ENCODE assay signal across 7 mouse cellular contexts in the genomic region with DNA sequence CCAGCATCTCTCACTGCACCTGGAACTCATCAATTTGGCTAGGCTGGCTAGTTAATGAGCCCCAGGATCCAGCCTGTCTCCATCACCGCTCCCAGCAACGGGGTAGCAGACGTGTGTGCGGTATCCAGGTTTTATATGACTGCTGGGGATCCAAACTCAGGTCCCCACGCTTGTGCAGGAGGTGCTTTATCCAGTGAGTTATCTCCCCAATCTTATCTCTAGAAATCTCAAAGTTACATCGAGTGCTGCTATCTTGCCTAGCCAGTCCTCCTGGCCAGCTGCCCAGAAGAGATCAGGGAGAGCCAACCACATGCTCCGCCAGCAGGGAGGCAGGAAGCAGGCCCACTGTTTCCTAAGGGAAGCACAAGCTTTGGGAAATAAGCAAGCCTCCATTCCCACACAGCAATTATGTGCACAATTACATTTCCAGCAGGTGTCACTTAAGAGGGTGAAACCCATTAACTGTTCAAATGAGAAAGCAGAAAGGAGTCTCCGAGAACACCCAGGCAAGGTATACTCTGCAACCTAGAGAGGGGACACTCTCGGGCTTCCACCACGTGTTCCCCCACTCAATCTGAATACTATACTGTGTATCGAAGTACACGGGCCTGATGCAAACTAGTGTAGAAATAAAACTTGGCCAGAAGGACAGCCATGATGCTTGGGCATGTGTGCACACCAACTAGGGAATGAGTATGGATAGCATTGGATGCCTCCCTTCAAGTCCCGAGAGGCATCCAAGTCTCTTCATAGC.
DNase-seq lines count a peak whose midpoint lies in the region; ATAC-seq and TF ChIP-seq lines count a peak whose summit lies in the region.

No protein-coding gene starts in this region.

- WGBS in forebrain, postnatal 0 days: 56% methylated on average over 13 of the region's 13 CpGs
- WGBS in intestine, embryonic 15.5 days: 63% methylated on average over 13 of the region's 13 CpGs
- WGBS in neural tube, embryonic 13.5 days: 67% methylated on average over 13 of the region's 13 CpGs

- H3K4me1 ChIP-seq in forebrain, postnatal 0 days (ENCODE audit: insufficient read depth): 0 out of 2 replicates have a peak, but pooled peaks cover 15% of the 10 kb centered on the region
- 0 out of 2 replicates have a peak, but pooled peaks cover 11% of the 10 kb centered on the region for H3K4me1 ChIP-seq in intestine, embryonic 15.5 days (replicated peaks)
- H3K4me1 ChIP-seq in neural tube, embryonic 13.5 days (replicated peaks): peaks cover 50% of the 10 kb centered on the region

- no peak overlapping the region for H3K9ac ChIP-seq in forebrain, postnatal 0 days
- no peak overlapping the region for H3K9ac ChIP-seq in intestine, embryonic 15.5 days
- H3K9ac ChIP-seq in neural tube, embryonic 13.5 days: no peak overlapping the region

- H3K27me3 ChIP-seq in forebrain, postnatal 0 days (ENCODE audit: insufficient read depth, low read length): no peaks in the 10 kb centered on the region
- no peaks in the 10 kb centered on the region for H3K27me3 ChIP-seq in intestine, embryonic 15.5 days (replicated peaks)
- H3K27me3 ChIP-seq in neural tube, embryonic 13.5 days: no peaks in the 10 kb centered on the region

- peak; percentile 82 for ATAC-seq in forebrain, postnatal 0 days
- ATAC-seq in intestine, embryonic 15.5 days: peak; percentile 58; the same call in 1 of the 2 replicates
- peak; percentile 33 for ATAC-seq in neural tube, embryonic 13.5 days (ENCODE audit: low read depth)
- ATAC-seq in monocyte, adult 5-6 weeks (replicated peaks; ENCODE audit: insufficient number of reproducible peaks, low FRiP score, low TSS enrichment, poor library complexity, severe bottlenecking): no peak

- H3K4me2 ChIP-seq in forebrain, postnatal 0 days (ENCODE audit: low read depth): no peak overlapping the region
- no peak overlapping the region for H3K4me2 ChIP-seq in intestine, embryonic 15.5 days (replicated peaks)
- H3K4me2 ChIP-seq in neural tube, embryonic 13.5 days: no peak overlapping the region

- H3K4me3 ChIP-seq in forebrain, postnatal 0 days (ENCODE audit: low read depth, low read length): no peak overlapping the region
- H3K4me3 ChIP-seq in intestine, embryonic 15.5 days (replicated peaks): no peak overlapping the region
- H3K4me3 ChIP-seq in neural tube, embryonic 13.5 days: no peak overlapping the region

- no peak for TF ChIP-seq CTCF in forebrain, postnatal 0 days (IDR thresholded peaks at IDR 0.05; ENCODE audit: low read depth)

- no peaks in the 10 kb centered on the region for H3K36me3 ChIP-seq in forebrain, postnatal 0 days (ENCODE audit: insufficient read depth)
- H3K36me3 ChIP-seq in intestine, embryonic 15.5 days: no peaks in the 10 kb centered on the region
- no peaks in the 10 kb centered on the region for H3K36me3 ChIP-seq in neural tube, embryonic 13.5 days

- H3K9me3 ChIP-seq in forebrain, postnatal 0 days (ENCODE audit: low read length): no peaks in the 10 kb centered on the region
- H3K9me3 ChIP-seq in intestine, embryonic 15.5 days: no peaks in the 10 kb centered on the region
- no peaks in the 10 kb centered on the region for H3K9me3 ChIP-seq in neural tube, embryonic 13.5 days

- DNase-seq in adrenal gland, adult (ENCODE audit: inconsistent age in 2 of 2, low spot score in 1 of 2): peak; percentile 71 to 77
- DNase-seq in adrenal gland, postnatal 36 days: peak; percentile 72 to 84
- DNase-seq in forebrain, postnatal 0 days: peak; percentile 90
- peak; percentile 77 to 83 for DNase-seq in left cerebral cortex, adult 18-20 months (ENCODE audit: low spot score in 2 of 2)

- H3K27ac ChIP-seq in forebrain, postnatal 0 days (ENCODE audit: low read depth, low read length): peak overlapping the region; percentile 41
- H3K27ac ChIP-seq in intestine, embryonic 15.5 days: no peak overlapping the region
- H3K27ac ChIP-seq in neural tube, embryonic 13.5 days (replicated peaks): peak overlapping the region; percentile 43
